Mouse (Mus musculus): ENCODE data around the gene Micu1. TPM values are rescaled to one million over a fixed set of nuclear protein-coding genes. Genes with fewer than 3 reads are reported as not detected.

Micu1 gene
- total RNA-seq, 1 experiment from 2014 or later: 32.8 TPM

DNA sequence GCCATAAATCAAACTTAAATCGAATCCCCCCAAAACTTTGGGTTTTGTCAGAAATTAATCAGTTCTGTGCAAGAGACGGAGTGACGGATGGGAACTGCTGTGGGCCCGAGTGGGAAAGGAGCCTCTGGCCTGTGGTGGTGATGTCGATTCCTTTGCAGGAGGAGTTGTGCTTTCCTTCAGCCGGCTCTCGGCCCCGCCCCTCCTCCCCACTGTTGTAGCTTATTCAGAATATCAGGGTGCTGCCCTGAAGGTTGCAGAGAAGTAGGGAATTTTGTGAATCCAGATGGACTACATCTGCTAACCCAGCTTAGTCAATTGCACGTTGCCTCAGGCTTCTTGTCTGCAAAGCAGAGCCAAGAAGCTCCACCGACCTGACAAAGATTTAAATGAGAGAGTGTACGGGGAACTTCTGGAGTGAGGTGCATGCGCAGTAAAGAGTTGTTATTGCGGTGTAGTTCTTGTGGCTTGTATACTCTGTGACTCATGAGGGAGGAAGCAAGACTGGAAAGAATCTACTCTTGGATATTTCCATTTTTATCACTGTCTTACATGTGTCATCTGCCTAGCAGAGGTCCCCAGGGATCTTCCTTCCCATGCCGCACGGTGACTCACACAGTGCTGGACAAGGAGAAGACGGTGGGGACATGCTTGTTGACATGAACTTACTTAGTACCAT lies 123.0 kb downstream of the Micu1 start:
- no peak for ATAC-seq (replicated peaks; ENCODE audit: insufficient number of reproducible peaks, low FRiP score, low TSS enrichment, poor library complexity, severe bottlenecking)

GRCm38 (mm10) chr10:59829886-59830285 lies 127.6 kb downstream of the Micu1 start:
- no peak for ATAC-seq (replicated peaks; ENCODE audit: insufficient number of reproducible peaks, low FRiP score, low TSS enrichment, poor library complexity, severe bottlenecking)

- no peak for ATAC-seq (replicated peaks; ENCODE audit: insufficient number of reproducible peaks, low FRiP score, low TSS enrichment, poor library complexity, severe bottlenecking)
Measured at GRCm38 (mm10) chr10:59831950-59832349, 129.7 kb downstream of the Micu1 start.

- ATAC-seq (replicated peaks; ENCODE audit: insufficient number of reproducible peaks, low FRiP score, low TSS enrichment, poor library complexity, severe bottlenecking): no peak
Measured at GRCm38 (mm10) chr10:59835301-59836155, 133.3 kb downstream of the Micu1 start.

DNA sequence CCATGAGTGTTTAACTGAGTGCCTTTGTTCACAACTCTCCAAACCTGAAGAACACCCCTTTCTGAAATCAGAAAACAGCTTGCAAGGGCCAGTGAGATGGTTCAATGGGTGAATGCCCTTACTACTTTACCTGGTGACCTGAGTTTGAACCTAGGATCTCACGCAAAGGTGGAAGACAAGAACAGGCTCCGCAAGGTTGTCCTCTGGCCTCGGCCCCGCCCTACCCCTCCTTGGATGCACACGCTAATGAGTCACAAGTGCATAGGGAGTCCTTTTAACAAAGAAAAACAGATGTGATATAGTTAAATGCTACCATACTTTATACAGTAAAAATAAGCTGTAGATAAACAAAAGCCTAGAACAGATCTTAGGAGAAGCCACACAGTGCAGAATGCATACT lies 135.2 kb downstream of the Micu1 start:
- ATAC-seq (replicated peaks; ENCODE audit: insufficient number of reproducible peaks, low FRiP score, low TSS enrichment, poor library complexity, severe bottlenecking): no peak

GRCm38 (mm10) chr10:59841434-59841833 lies 139.2 kb downstream of the Micu1 start:
- ATAC-seq (replicated peaks; ENCODE audit: insufficient number of reproducible peaks, low FRiP score, low TSS enrichment, poor library complexity, severe bottlenecking): no peak

DNA sequence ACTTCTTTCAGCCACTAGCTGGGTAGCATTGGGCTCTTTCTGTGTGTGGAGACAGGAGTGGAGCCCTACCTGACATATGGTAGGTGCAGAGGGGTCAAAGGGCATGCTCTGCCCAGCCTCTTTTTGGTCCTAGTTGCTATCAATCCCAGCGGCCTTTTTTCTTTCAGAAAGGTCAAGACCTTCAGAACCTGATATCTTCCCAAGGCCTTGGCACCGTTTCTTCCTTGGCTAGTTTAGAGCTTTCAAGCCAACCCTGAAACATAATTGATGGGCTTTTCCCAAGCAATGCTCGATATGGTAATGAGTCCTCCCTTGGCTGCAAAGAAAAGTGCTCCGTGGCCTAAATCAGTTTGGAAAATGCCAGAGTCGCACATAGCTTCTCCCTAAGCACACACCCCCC lies 140.8 kb downstream of the Micu1 start:
- no peak for ATAC-seq (replicated peaks; ENCODE audit: insufficient number of reproducible peaks, low FRiP score, low TSS enrichment, poor library complexity, severe bottlenecking)

DNA sequence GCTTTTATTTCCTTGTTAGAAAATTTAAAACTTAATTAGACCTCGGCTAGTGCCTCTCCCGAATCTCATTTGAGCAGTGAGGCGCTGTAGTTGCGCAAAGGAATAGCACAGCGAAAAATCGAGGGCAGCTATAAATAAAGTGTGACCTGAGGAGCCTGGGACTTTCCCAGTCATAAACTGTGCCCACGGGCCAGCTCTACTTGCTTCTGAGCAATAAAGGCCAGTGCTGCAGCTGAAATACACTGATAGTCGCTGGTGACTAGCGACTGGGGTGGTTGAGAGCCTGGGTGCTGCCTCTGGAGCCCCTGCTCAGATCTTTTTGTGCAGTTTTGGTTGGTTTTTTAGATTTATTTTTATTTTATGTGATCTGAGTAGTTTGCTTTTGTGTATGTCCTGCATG lies 142.4 kb downstream of the Micu1 start:
- ATAC-seq (replicated peaks; ENCODE audit: insufficient number of reproducible peaks, low FRiP score, low TSS enrichment, poor library complexity, severe bottlenecking): no peak

DNA sequence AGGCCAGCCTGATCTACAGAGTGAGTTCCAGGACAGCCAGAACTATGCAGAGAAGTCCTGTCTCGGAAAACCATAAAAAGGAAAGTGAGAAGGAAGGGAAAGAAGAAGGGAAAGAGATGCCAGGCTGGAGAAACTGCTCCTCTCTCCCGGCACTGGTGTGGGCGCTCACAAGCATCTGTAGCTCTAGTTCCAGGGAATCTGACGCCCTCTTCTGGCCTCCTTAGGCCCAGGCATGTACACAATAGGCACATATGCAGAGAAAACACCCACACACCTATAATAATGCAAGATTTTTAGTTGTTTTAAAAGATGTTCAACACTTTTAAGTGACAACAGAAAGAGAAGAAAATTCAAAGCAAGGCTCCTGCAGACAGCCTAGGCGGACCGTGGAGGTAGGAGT lies 144.1 kb downstream of the Micu1 start:
- no peak for ATAC-seq (replicated peaks; ENCODE audit: insufficient number of reproducible peaks, low FRiP score, low TSS enrichment, poor library complexity, severe bottlenecking)

- no peak for ATAC-seq (replicated peaks; ENCODE audit: insufficient number of reproducible peaks, low FRiP score, low TSS enrichment, poor library complexity, severe bottlenecking)
Measured at GRCm38 (mm10) chr10:59848079-59848877, 146.0 kb downstream of the Micu1 start.

GRCm38 (mm10) chr10:59848953-59849352 lies 146.7 kb downstream of the Micu1 start:
- ATAC-seq (replicated peaks; ENCODE audit: insufficient number of reproducible peaks, low FRiP score, low TSS enrichment, poor library complexity, severe bottlenecking): no peak

GRCm38 (mm10) chr10:59849371-59849770 lies 147.1 kb downstream of the Micu1 start:
- ATAC-seq (replicated peaks; ENCODE audit: insufficient number of reproducible peaks, low FRiP score, low TSS enrichment, poor library complexity, severe bottlenecking): no peak

- no peak for ATAC-seq (replicated peaks; ENCODE audit: insufficient number of reproducible peaks, low FRiP score, low TSS enrichment, poor library complexity, severe bottlenecking)
Measured at GRCm38 (mm10) chr10:59857157-59857556, 154.9 kb downstream of the Micu1 start.

- no peak for ATAC-seq (replicated peaks; ENCODE audit: insufficient number of reproducible peaks, low FRiP score, low TSS enrichment, poor library complexity, severe bottlenecking)
Measured at GRCm38 (mm10) chr10:59860684-59861083, 158.4 kb downstream of the Micu1 start.

- ATAC-seq (replicated peaks; ENCODE audit: insufficient number of reproducible peaks, low FRiP score, low TSS enrichment, poor library complexity, severe bottlenecking): no peak
Measured at GRCm38 (mm10) chr10:59861201-59861600, 158.9 kb downstream of the Micu1 start.

- ATAC-seq (replicated peaks; ENCODE audit: insufficient number of reproducible peaks, low FRiP score, low TSS enrichment, poor library complexity, severe bottlenecking): no peak
Measured at GRCm38 (mm10) chr10:59862816-59863440, 160.7 kb downstream of the Micu1 start.

DNA sequence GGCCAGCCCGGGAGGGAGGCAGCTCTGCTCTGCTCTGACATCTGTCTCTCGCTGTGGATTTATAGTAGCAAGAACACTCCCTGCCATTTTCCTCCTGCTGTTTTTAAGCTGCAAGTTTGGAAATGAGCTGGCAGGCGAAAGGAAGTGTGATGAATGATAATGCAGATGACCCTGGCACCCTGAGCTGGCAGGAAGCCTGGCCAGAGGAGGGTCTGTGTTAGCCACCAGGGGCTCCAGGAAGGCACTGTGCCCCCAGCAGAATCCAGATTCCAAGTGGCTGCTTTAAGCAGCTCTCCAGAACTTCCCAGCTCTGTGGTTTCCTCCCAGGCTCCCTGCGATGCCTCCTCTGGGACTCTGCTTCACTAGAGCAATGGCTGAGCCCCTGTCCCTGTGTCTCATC lies 161.3 kb downstream of the Micu1 start:
- no peak for ATAC-seq (replicated peaks; ENCODE audit: insufficient number of reproducible peaks, low FRiP score, low TSS enrichment, poor library complexity, severe bottlenecking)

GRCm38 (mm10) chr10:59864232-59864875 lies 162.1 kb downstream of the Micu1 start:
- no peak for ATAC-seq (replicated peaks; ENCODE audit: insufficient number of reproducible peaks, low FRiP score, low TSS enrichment, poor library complexity, severe bottlenecking)

Measured in monocyte, adult 5-6 weeks (primary cell).